Mouse (Mus musculus) B cell, adult 2 months (primary cell): ENCODE data around the gene Cilp.
"Not testable (repeated sequence)": the region's sequence is repeated elsewhere in the genome, so short reads cannot be mapped to it uniquely, and the experiment has no call there.

ENCODE experiments used
- DNase-seq, 2 experiments: peaks; one replicate each; pipeline ENCODE4 v3.0.0; 2022

Cilp gene

GRCm38 (mm10) chr9:65252026-65252425 is 13.0 kb upstream of the Cilp start:
- no peak for DNase-seq

- DNase-seq = no peak
Observed at GRCm38 (mm10) chr9:65255906-65256600, 8.9 kb upstream of the Cilp start.

DNA sequence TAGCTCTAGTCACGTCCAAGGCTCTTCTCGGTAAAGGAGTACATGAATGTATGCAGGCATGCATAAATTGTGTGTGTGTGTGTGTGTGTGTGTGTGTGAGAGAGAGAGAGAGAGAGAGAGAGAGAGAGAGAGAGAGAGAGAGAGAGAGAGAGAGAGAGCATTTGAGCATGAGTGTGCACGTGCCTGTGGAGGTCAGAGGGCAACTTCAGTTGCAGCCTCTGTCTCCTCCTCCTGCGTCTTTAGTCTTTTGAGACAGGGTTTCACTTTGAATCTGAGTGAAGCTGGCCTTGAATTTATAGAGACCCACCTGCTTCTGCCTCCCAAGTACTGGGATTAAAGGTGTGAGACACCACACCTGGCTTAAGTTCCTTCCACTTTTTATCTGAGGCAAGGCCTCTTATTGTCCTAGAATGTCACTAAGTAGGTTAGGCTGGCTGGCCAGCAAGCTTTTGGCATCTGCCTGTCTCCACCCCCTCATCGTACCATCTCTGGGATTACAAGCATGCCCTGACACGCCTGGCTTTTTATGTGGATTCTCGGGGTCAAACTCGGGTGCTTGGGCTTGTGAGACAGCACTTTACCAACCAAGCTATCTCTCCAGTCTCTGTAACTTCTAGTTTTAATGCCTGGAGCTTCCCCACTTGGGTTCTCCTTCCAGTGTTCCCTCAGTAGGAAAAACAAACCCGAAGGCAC is 7.6 kb upstream of the Cilp start:
- DNase-seq = no peak

- DNase-seq = no peak
Observed at GRCm38 (mm10) chr9:65259366-65259765, 5.6 kb upstream of the Cilp start.

- DNase-seq = no peak
Observed at GRCm38 (mm10) chr9:65261591-65262230, 3.3 kb upstream of the Cilp start.

DNA sequence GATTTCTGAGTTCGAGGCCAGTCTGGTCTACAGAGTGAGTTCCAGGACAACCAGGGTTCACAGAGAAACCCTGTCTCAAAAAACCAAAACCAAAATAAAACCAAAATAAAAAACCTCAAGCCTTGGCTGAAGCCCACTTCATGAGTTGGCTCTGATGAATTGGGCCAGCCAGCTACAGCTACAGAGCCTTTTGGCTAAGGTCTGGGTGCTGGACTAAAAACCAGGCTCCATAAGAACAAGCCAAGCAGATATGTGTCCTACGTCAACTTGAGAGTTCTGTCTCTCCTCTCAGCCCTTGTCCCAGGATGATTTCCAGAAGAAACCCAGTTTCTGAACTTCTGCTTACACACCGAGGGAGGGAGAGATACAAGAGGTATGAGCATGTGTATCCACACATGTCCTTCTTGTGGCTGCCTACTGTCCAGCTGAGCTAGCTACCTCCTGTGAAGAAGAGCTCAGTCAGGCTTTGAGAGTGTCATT is 2.3 kb upstream of the Cilp start:
- DNase-seq = no peak

DNA sequence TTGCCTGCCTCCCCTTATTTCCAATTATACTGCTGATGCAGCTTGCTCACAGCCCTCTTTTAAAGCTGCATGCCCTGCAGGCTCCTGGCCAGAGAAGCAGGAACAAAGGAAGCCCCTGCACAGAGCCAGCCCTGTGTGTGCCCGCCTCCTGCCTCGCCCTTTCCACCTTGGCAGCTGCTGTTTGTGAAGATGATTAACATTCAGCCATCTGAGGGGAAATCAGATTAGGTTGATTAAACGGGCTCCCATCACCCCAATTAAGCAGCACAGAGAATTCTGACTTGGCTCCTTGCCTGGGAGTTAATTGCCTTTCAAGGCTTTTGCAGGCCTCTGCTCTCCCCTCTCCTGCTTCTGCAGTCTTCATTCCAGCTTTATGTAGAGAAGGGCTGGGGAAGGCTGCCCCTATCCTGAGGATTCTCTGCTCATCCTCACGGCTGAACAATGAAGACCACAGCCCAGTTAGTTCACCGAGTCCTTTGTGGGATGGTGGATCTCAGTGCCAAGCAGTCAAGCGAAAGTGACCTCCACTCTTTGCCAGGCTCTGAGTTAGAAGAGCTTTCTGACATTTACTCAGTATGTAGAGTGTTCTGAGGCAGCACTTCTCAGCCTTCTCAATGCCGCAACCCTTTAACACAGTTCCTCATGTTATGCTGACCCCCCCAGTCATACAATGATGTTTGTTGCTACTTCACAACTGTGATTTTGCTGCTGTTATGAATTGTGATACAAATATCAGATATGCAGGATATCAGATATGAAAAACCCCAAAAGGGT is 2.9 kb downstream of the Cilp start:
- no peak for DNase-seq

DNA sequence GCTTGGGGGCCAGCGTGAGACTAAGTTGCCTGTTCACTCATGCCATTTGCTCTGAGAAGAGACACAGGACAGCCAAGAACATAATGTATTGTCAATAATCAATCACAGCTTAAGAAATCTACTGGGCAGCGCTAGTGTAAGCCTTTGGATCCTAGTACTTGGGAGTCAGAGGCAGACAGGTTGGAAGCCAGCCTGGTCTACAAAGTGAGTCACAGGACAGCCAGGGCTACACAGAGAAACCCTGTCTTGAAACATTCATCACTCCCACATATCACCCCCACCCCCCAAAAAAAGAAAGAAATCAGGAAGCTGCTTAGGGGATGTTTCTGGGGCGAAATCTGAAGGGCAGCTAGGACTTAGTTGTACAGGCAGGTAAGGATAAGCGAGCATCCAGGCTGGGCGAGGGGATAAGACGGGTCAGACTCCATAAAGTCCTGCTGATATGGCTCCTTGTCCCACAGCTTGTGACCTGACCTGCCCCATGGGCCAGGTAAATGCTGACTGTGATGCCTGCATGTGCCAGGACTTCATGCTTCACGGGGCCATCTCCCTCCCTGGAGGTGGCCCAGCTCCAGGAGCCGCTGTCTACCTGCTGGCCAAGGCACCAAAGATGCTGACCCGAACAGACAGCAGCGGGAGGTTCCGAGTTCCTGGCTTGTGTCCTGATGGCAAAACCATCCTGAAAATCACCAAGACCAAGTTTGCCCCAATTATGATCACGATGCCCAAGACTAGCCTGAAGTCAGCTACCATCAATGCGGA is 8.2 kb downstream of the Cilp start:
- DNase-seq = no peak

GRCm38 (mm10) chr9:65273873-65274272 is 8.9 kb downstream of the Cilp start:
- DNase-seq = no peak

- not testable (repeated sequence) for DNase-seq
Observed at GRCm38 (mm10) chr9:65274851-65275250, 9.9 kb downstream of the Cilp start.

- DNase-seq = no peak
Observed at GRCm38 (mm10) chr9:65275810-65276530, 11.0 kb downstream of the Cilp start.

DNA sequence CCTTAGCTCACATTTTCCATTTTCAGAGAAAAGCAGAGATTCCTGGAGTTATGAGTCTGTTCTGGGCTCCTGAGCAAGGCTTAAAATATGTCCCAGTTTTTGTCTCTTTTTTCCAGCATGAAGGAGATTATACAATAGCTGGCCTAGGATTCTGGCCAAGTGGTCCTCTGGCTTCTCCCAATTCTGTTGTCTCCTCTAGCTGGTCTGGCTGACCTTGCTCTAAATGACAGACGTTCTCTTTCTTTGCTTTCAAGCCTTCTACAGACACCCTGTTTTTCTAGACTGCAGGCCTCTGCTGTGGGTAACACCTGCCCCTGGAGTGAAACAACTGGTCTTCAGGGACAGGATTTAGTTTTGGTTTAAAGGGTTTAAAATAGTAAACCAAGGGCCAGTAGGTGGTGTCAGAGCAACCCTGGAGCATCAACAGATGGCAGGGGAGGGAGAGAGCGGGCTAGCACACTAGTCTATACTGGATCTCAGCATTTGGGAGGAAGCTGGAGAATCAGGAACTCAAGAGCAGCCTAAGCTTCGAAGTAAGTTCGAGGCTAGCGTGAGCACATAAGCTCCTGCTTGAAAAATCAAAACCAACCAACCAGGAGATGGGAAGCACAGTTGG is 16.7 kb downstream of the Cilp start:
- no peak for DNase-seq

GRCm38 (mm10) chr9:65283301-65283700 is 18.3 kb downstream of the Cilp start:
- DNase-seq = peak; percentile 23 to 35

- peak; percentile 20 to 28 for DNase-seq
Observed at GRCm38 (mm10) chr9:65288252-65288651, 23.3 kb downstream of the Cilp start.

- DNase-seq = no peak
Observed at GRCm38 (mm10) chr9:65289988-65290387, 25.0 kb downstream of the Cilp start.

DNA sequence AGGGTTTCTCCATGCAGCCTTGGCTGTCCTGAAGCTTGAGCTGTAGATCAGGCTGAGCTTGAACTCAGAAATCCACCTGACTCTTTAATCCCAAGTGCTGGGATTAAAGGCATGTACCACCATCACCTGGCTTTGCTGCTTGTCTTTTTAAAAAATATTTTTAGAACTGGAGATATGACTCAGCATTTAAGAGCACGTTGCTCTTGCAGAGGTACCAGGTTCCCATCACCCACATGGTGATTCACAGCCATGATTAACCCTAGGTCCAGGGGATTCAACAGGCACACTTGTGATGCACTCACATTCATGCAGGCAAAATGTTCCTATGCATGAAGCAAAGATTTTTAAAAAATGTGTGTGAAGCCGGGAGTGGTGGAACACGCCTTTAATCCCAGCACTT is 27.4 kb downstream of the Cilp start:
- DNase-seq = no peak

DNA sequence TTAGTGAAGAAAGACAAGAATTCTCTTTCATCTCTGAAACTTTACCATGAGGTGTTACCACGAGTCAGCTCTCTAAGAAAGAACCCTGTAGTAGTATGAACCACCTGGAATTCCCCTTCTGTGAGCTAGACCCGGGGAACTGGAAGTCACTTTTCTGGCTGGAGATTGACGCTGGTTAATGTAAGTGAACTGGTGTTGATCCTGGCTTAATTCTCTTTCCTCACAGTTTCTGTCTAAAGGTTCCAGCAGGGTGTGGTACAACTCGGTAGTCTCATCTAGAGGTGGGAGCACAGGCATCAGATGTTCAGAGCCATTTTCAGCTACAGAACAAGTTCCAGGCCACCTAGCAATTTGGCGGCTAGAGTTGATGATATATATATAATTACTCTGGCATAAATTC is 28.1 kb downstream of the Cilp start:
- DNase-seq = peak; percentile 10 to 16

DNA sequence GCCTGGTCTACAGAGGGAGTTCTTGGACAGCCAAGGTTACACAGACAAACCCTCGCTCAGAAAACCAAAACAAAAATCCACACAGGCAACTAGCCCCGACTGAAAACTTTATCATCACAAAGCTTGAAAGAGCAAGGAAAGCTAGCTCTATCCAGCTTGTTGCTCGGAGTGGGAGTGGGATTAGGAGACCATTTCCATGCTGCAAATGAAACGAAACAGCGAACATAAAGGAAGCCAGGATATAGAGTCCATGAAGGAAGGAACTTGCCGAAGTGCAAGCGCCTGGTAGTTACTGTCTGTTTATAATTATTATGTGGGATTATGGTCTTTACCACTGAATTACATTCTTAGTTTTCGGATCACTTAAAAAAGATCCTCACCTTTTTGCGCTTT is 28.6 kb downstream of the Cilp start:
- DNase-seq = no peak

GRCm38 (mm10) chr9:65293973-65294715 is 29.2 kb downstream of the Cilp start, which contains the start of gene Clpx:
Gene Clpx (plus strand): TSS chr9:65294260.
- peak; percentile 96 for DNase-seq

GRCm38 (mm10) chr9:65294716-65295378 is 29.9 kb downstream of the Cilp start:
- DNase-seq = no peak
